ENCODE assay signal across 1 mouse cellular context in the genomic region with DNA sequence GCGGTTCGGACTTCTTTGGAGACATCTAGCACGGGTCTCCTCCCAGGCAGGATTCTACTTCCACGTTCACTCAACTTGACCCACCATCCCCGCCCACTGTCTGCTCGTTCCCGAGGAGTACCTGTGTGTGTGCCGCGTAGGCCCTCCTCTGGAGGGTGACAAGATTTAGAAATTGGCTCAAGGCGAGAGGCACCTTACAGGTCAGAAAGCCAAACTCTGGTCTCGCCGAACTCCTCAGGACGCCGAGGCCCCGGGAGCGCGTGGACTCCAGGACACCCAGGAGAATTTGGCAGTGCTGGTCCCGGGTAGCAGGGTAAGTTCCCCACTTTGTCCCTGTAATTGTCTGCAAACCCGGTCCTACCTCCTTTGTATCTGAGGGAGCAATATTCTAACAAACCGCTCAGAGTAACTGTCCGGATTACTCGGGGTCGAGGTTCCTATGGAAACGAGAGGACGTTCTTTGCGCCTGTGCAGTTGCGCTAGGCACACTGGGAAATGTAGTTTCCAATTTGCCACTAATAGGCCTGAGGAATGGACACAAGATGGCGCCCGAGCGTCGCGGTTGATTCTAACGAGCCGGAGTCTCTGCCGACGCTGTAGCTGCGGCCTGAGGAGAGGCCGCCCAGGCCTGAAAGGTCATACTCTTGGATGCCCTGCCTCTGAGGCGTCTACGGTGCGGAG.
TF ChIP-seq lines count a peak whose summit lies in the region.

No protein-coding gene starts in this region.

TF ChIP-seq in C2C12, 6 proteins besides CTCF, POLR2A, EP300 and RAD21:
- TF ChIP-seq MYOG (IDR thresholded peaks at IDR 0.05; ENCODE audit: control insufficient read depth, extremely low read depth, insufficient read length) (no peak), CEBPB (IDR thresholded peaks at IDR 0.05; ENCODE audit: low read depth) (no peak), MAX (IDR thresholded peaks at IDR 0.05) (no peak), MYOD1 (IDR thresholded peaks at IDR 0.05; ENCODE audit: control insufficient read depth, insufficient read length, low read depth) (no peak), FOSL1 (IDR thresholded peaks at IDR 0.05; ENCODE audit: insufficient read depth, low read length, poor library complexity, severe bottlenecking) (no peak), USF1 (IDR thresholded peaks at IDR 0.05; ENCODE audit: low read depth) (no peak)
